Mouse (Mus musculus) neural tube, embryonic 11.5 days (tissue): Measurements from ENCODE around the gene C1ql4. TPM values are rescaled to one million over a fixed set of nuclear protein-coding genes. Genes with fewer than 3 reads are reported as not detected.
A peak's percentile ranks its signal among the peaks of the same experiment; 100 is the strongest.

Experiments
- ATAC-seq: fragments of 200-750 bp; cut with Nextera tagmentation; 2 replicates; pipeline ENCODE4 v1.8.0; 2017; ENCODE audit warnings: moderate number of reproducible peaks, mild to moderate bottlenecking, moderate TSS enrichment, moderate library complexity; ENCODE audit not compliant: insufficient read depth, low FRiP score, low TSS enrichment
- DNase-seq: peaks from one replicate; pipeline ENCODE4 v3.0.0-alpha.2; 2015; ENCODE audit warnings: low spot score
- H3K27ac ChIP-seq: fragments of 300-500 bp; sonication (generic); 2 replicates; pipeline ENCODE4 v1.5.1; 2014; ENCODE audit warnings: low read depth, mild to moderate bottlenecking, low read length
- H3K27me3 ChIP-seq: fragments of 300-500 bp; sonication (generic); 2 replicates; pipeline ENCODE4 v1.6.1; 2014; ENCODE audit warnings: mild to moderate bottlenecking, low read length, mixed read lengths; ENCODE audit not compliant: control insufficient read depth, insufficient read depth
- H3K36me3 ChIP-seq: fragments of 300-500 bp; sonication (generic); 2 replicates; pipeline ENCODE4 v1.6.1; 2014; ENCODE audit warnings: mild to moderate bottlenecking, low read length, moderate library complexity, mixed read lengths; ENCODE audit not compliant: control insufficient read depth, insufficient read depth
- H3K4me1 ChIP-seq: fragments of 300-500 bp; sonication (generic); 2 replicates; pipeline ENCODE4 v1.6.1; 2014; ENCODE audit warnings: low read length, mixed read lengths; ENCODE audit not compliant: control insufficient read depth, insufficient read depth
- H3K4me2 ChIP-seq: fragments of 300-500 bp; sonication (generic); 2 replicates; pipeline ENCODE4 v1.6.1; 2014; ENCODE audit warnings: low read depth, mild to moderate bottlenecking, moderate library complexity
- H3K4me3 ChIP-seq: fragments of 300-500 bp; sonication (generic); 2 replicates; pipeline ENCODE4 v1.5.1; 2014; ENCODE audit warnings: low read depth, low read length
- H3K9ac ChIP-seq: fragments of 300-500 bp; sonication (generic); 2 replicates; pipeline ENCODE4 v1.6.1; 2014; ENCODE audit warnings: mild to moderate bottlenecking, low read length
- H3K9me3 ChIP-seq: fragments of 300-500 bp; sonication (generic); 2 replicates; pipeline ENCODE4 v1.6.1; 2016; ENCODE audit warnings: low read length; ENCODE audit not compliant: control insufficient read depth
- WGBS: fragments of 180-500 bp; shearing (Covaris S2); extraction: QIAGEN DNeasy Blood & Tissue Kit; methylation state at CpG from one replicate; pipeline ENCODE4 v1.1.7; 2014; 5-methylcytosine and 5-hydroxymethylcytosine counted together
- polyA plus RNA-seq: library from polyadenylated mRNA; unstranded; fragments of >200 nt; fragmentation: Nextera tagmentation; extraction: Ambion mirVana; gene quantifications from 2 replicates; pipeline ENCODE4 v1.2.1, GENCODE M21; 2014

The C1ql4 gene
- polyA plus RNA-seq: 3.0 and 3.2 TPM in 2 replicates

GRCm38 (mm10) chr15:99087253-99088075 lies at the start of gene C1ql4:
C1ql4 (minus strand) TSS chr15:99087817.
- DNase-seq (peak; percentile 67), ATAC-seq (no peak)
- H3K4me2 ChIP-seq: peak within 1 kb of the TSS; percentile 21
- H3K27ac ChIP-seq: no peak within 1 kb of the TSS
- peak within 1 kb of the TSS; percentile 23 for H3K4me3 ChIP-seq
- no peaks in the 10 kb centered on the region for H3K9me3 ChIP-seq
- H3K27me3 ChIP-seq: peaks cover 69% of the 10 kb centered on the region
- H3K36me3 ChIP-seq: peaks cover 6% of the 10 kb centered on the region
- H3K9ac ChIP-seq: peak within 1 kb of the TSS; percentile 20; the same call in 1 of the 2 replicates
- H3K4me1 ChIP-seq: peaks cover 10% of the 10 kb centered on the region
- WGBS: 6% methylated on average over 58 of the region's 60 CpGs

GRCm38 (mm10) chr15:99129956-99130910 lies 42.6 kb upstream of the C1ql4 start:
- Histone ChIP-seq H3K4me3 (no peak overlapping the region), H3K9me3 (no peaks in the 10 kb centered on the region), H3K4me1 (peaks cover 11% of the 10 kb centered on the region; the same call in 1 of the 2 replicates), H3K36me3 (no peaks in the 10 kb centered on the region), H3K27ac (no peak overlapping the region), H3K9ac (no peak overlapping the region), H3K4me2 (no peak overlapping the region), H3K27me3 (no peaks in the 10 kb centered on the region)
- 66% methylated on average over 22 of the region's 22 CpGs for WGBS
- DNase-seq: peak; percentile 27
- ATAC-seq: no peak

- Histone ChIP-seq H3K36me3 (no peaks in the 10 kb centered on the region), H3K4me1 (peaks cover 11% of the 10 kb centered on the region; the same call in 1 of the 2 replicates), H3K27ac (no peak overlapping the region), H3K9me3 (no peaks in the 10 kb centered on the region), H3K27me3 (no peaks in the 10 kb centered on the region), H3K9ac (no peak overlapping the region), H3K4me3 (no peak overlapping the region), H3K4me2 (no peak overlapping the region)
- no peak for ATAC-seq
- no peak for DNase-seq
- 73% methylated on average over 11 of the region's 11 CpGs for WGBS
Observed at GRCm38 (mm10) chr15:99129441-99129840, 41.8 kb upstream of the C1ql4 start.

DNA sequence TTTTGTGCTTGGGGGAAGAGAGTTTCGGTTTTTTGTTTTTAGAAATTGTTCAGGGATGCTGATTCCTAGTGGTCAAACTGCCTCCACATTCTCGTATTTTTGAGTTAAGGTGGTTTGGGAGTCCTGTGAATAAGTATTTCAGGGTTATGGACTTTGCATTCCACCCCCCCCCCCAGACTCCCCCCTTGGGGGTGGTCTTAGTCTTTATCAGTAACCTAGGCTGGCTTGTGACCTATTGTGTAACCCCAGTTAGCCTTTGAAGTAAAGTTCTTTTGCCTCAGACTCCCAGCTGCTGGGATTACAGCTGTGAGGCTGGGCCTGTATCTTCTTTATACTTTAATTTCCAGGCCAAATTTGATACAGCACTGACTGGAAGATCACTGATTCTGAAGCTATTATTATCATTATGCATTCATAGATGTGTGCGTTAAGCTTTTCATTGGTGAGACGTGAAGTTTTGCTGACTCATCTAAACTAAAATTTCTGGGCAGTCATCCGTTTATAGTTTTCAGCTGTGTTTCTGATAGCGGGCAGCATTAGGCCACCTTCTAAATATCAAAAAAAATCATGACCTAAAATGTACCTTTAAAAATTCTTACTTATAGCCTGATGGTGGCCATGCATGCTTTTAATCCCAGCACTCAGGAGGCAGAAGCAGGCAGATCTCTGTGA lies 40.4 kb upstream of the C1ql4 start:
- peaks cover 11% of the 10 kb centered on the region; the same call in 1 of the 2 replicates for H3K4me1 ChIP-seq
- H3K36me3 ChIP-seq: no peaks in the 10 kb centered on the region
- H3K9ac ChIP-seq: peak overlapping the region; percentile 83
- no peaks in the 10 kb centered on the region for H3K9me3 ChIP-seq
- WGBS: 70% methylated on average over 6 of the region's 6 CpGs
- no peak for ATAC-seq
- H3K4me3 ChIP-seq: peak overlapping the region; percentile 80
- no peak overlapping the region for H3K27ac ChIP-seq
- H3K4me2 ChIP-seq: peak overlapping the region; percentile 68
- DNase-seq: no peak
- no peaks in the 10 kb centered on the region for H3K27me3 ChIP-seq

GRCm38 (mm10) chr15:99126816-99127365 lies 39.3 kb upstream of the C1ql4 start:
- Histone ChIP-seq H3K9me3 (no peaks in the 10 kb centered on the region), H3K4me1 (peaks cover 11% of the 10 kb centered on the region; the same call in 1 of the 2 replicates), H3K4me3 (peak overlapping the region; percentile 80), H3K4me2 (peak overlapping the region; percentile 68), H3K27me3 (no peaks in the 10 kb centered on the region), H3K27ac (peak overlapping the region; percentile 96), H3K36me3 (no peaks in the 10 kb centered on the region), H3K9ac (peak overlapping the region; percentile 83)
- WGBS: under 1% methylated on average over 30 of the region's 35 CpGs
- ATAC-seq (peak; percentile 13; the same call in 1 of the 2 replicates), DNase-seq (peak; percentile 60)

GRCm38 (mm10) chr15:99126081-99126815 lies 38.6 kb upstream of the C1ql4 start:
- Histone ChIP-seq H3K36me3 (no peaks in the 10 kb centered on the region), H3K4me2 (peak overlapping the region; percentile 68), H3K4me1 (peaks cover 11% of the 10 kb centered on the region; the same call in 1 of the 2 replicates), H3K27me3 (no peaks in the 10 kb centered on the region), H3K9ac (peak overlapping the region; percentile 83), H3K27ac (peak overlapping the region; percentile 96), H3K9me3 (no peaks in the 10 kb centered on the region), H3K4me3 (peak overlapping the region; percentile 80)
- under 1% methylated on average over 96 of the region's 115 CpGs for WGBS
- DNase-seq: peak; percentile 95
- ATAC-seq: peak; percentile 90

DNA sequence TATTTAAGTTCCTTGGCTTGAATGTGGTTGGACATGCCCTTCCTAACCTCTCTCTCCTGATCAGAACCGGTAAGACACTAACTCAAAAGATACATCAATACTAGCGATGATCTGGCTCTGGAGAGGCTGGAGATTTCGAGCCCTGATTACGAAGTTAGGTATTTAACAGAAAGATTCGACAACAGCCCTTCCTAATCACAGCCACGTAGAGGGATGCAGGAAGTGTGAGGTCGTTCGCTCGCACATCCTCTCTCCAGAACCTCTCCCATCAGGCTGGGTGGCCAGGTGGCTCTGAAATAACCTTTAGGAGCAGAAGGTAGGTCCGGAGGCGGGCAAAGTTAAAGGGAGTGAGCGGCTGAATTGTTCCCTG lies 38.1 kb upstream of the C1ql4 start, which contains the start of gene Spats2:
TSS of gene Spats2 (plus strand) at position 206 of the 370 bp plus-strand sequence.
- peak within 1 kb of the TSS; percentile 80 for H3K4me3 ChIP-seq
- 2% methylated on average over 12 of the region's 12 CpGs for WGBS
- H3K4me1 ChIP-seq: peaks cover 11% of the 10 kb centered on the region; the same call in 1 of the 2 replicates
- ATAC-seq: no peak
- H3K36me3 ChIP-seq: no peaks in the 10 kb centered on the region
- peak within 1 kb of the TSS; percentile 83 for H3K9ac ChIP-seq
- H3K27me3 ChIP-seq: no peaks in the 10 kb centered on the region
- no peak for DNase-seq
- H3K9me3 ChIP-seq: no peaks in the 10 kb centered on the region
- peak within 1 kb of the TSS; percentile 68 for H3K4me2 ChIP-seq
- H3K27ac ChIP-seq: peak within 1 kb of the TSS; percentile 96
